Mouse (Mus musculus) limb, embryonic 11.5 days (tissue): Measurements from ENCODE around the gene Gm13212. TPM values are rescaled to one million over a fixed set of nuclear protein-coding genes. Genes with fewer than 3 reads are reported as not detected.
"Not testable (repeated sequence)": the region's sequence is repeated elsewhere in the genome, so short reads cannot be mapped to it uniquely, and the experiment has no call there.

Experiments used
- ATAC-seq: fragments of 200-750 bp; cut with Nextera tagmentation; 2 replicates; pipeline ENCODE4 v1.8.0; 2017; ENCODE audit warnings: low read depth; ENCODE audit not compliant: insufficient number of reproducible peaks, low FRiP score, low TSS enrichment
- DNase-seq: peaks from one replicate; pipeline ENCODE4 v3.0.0-alpha.2; 2015; ENCODE audit warnings: low spot score
- H3K27ac ChIP-seq: fragments of 300-500 bp; sonication (generic); replicated peaks from 2 replicates; pipeline ENCODE4 v1.5.1; 2014; ENCODE audit warnings: low read depth, mild to moderate bottlenecking, low read length
- H3K27me3 ChIP-seq: fragments of 300-500 bp; sonication (generic); 2 replicates; pipeline ENCODE4 v1.6.1; 2014; ENCODE audit warnings: mild to moderate bottlenecking, low read length, mixed read lengths; ENCODE audit not compliant: control insufficient read depth, insufficient read depth
- H3K36me3 ChIP-seq: fragments of 300-500 bp; sonication (generic); 2 replicates; pipeline ENCODE4 v1.6.1; 2014; ENCODE audit warnings: mild to moderate bottlenecking, low read length, moderate library complexity, mixed read lengths; ENCODE audit not compliant: control insufficient read depth, insufficient read depth
- H3K4me1 ChIP-seq: fragments of 300-500 bp; sonication (generic); 2 replicates; pipeline ENCODE4 v1.6.1; 2014; ENCODE audit warnings: low read length, mixed read lengths; ENCODE audit not compliant: control insufficient read depth, insufficient read depth
- H3K4me2 ChIP-seq: fragments of 300-500 bp; sonication (generic); 2 replicates; pipeline ENCODE4 v1.6.1; 2014; ENCODE audit warnings: low read depth, mild to moderate bottlenecking, moderate library complexity; ENCODE audit not compliant: severe bottlenecking
- H3K4me3 ChIP-seq: fragments of 300-500 bp; sonication (generic); 2 replicates; pipeline ENCODE4 v1.5.1; 2014; ENCODE audit warnings: low read depth, low read length
- H3K9ac ChIP-seq: fragments of 300-500 bp; sonication (generic); 2 replicates; pipeline ENCODE4 v1.6.1; 2014; ENCODE audit warnings: mild to moderate bottlenecking, low read length
- H3K9me3 ChIP-seq: fragments of 300-500 bp; sonication (generic); 2 replicates; pipeline ENCODE4 v1.6.1; 2016; ENCODE audit warnings: low read length; ENCODE audit not compliant: control insufficient read depth
- WGBS: fragments of 180-500 bp; shearing (Covaris S2); extraction: QIAGEN DNeasy Blood & Tissue Kit; methylation state at CpG from one replicate; pipeline ENCODE4 v1.1.7; 2014; 5-methylcytosine and 5-hydroxymethylcytosine counted together
- polyA plus RNA-seq: library from polyadenylated mRNA; unstranded; fragments of >200 nt; fragmentation: Nextera tagmentation; extraction: Ambion mirVana; gene quantifications from 2 replicates; pipeline ENCODE4 v1.2.1, GENCODE M21; 2014

The Gm13212 gene
- polyA plus RNA-seq, result 2.8 and 3.0 TPM in 2 replicates

DNA sequence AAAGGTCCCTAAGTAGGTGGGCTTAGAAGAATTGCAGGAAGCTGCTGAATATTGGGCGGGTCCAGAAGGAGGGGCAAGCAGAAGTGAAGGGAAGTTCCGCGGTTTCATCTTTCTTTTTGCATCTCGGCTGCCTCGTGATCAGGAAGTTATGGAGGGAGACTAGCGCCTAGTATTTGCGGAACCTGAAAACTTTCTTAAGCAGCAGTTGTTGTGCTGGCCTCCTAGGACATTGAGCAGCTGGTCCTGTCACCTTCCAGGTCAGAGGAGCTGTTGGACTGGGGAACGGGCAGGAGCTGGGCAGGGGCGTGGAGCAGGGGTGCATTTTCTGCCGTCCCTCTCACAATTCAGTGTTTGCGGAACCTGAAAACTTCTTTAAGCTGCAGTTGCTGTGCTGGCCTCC, at the start of gene Gm13212:
Gene Gm13212, plus strand, starts transcription at position 89 of the 400 bp plus-strand sequence.
- H3K27me3 ChIP-seq, result not testable (repeated sequence)
- peak; percentile 42 for DNase-seq

GRCm38 (mm10) chr4:145543861-145544260, 41.1 kb upstream of the Gm13212 start:
- not testable (repeated sequence) for H3K4me2 ChIP-seq, H3K27me3 ChIP-seq, H3K27ac ChIP-seq, H3K9me3 ChIP-seq, H3K4me3 ChIP-seq, DNase-seq, H3K4me1 ChIP-seq, H3K9ac ChIP-seq, ATAC-seq, H3K36me3 ChIP-seq
- 85% methylated on average over 5 of the region's 5 CpGs for WGBS

More for the DNA sequence above, at the start of gene Gm13212:
- Histone ChIP-seq H3K4me3 (peak within 1 kb of the TSS; percentile 16; the same call in 1 of the 2 replicates), H3K4me2 (peak within 1 kb of the TSS; percentile 28; the same call in 1 of the 2 replicates)
- H3K27ac ChIP-seq, H3K4me1 ChIP-seq, H3K9ac ChIP-seq, H3K9me3 ChIP-seq, H3K36me3 ChIP-seq: not testable (repeated sequence)
- WGBS, result 13% methylated on average over 11 of the region's 11 CpGs
- peak; percentile 63; the same call in 1 of the 2 replicates for ATAC-seq

- H3K4me1 ChIP-seq, H3K9ac ChIP-seq, H3K27ac ChIP-seq, DNase-seq, H3K27me3 ChIP-seq, H3K36me3 ChIP-seq, H3K4me3 ChIP-seq, H3K9me3 ChIP-seq, ATAC-seq, H3K4me2 ChIP-seq: not testable (repeated sequence)
- 28% methylated on average over 2 of the region's 2 CpGs for WGBS
These were observed 39.9 kb upstream of the Gm13212 start for GRCm38 (mm10) chr4:145545106-145545505.

GRCm38 (mm10) chr4:145545734-145546349, 39.1 kb upstream of the Gm13212 start:
- peak; percentile 39; the same call in 1 of the 2 replicates for ATAC-seq
- H3K9ac ChIP-seq, H3K4me1 ChIP-seq, H3K27ac ChIP-seq, H3K4me2 ChIP-seq, H3K27me3 ChIP-seq, DNase-seq, H3K4me3 ChIP-seq, H3K36me3 ChIP-seq, H3K9me3 ChIP-seq: not testable (repeated sequence)
- WGBS, result 81% methylated on average over 6 of the region's 6 CpGs

DNA sequence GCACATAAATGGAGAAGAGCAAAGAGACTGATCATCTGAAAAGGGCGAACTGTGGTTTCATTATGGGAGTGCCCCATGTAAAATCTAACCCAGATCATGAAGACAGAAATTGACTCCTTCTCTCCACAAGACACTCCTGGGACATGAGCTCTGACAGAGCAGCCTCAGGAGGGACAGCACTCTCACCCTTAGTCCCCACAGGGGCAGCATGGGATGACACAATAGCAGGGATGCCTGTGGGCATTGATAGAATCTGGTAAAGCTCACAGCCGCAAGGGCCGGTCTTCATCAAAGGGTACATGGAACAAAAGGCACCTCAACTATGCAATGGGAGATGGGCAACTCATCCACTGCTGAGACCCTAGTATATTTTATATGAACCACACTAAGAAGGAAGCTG, 38.5 kb upstream of the Gm13212 start:
- H3K4me2 ChIP-seq, H3K4me3 ChIP-seq, H3K27me3 ChIP-seq, DNase-seq, H3K27ac ChIP-seq, H3K9ac ChIP-seq, H3K4me1 ChIP-seq, H3K9me3 ChIP-seq, H3K36me3 ChIP-seq: not testable (repeated sequence)
- ATAC-seq, result 0 out of 2 replicates have a peak, but pooled peaks have one; percentile 62
- 91% methylated on average over 3 of the region's 3 CpGs for WGBS

GRCm38 (mm10) chr4:145556680-145557079, 28.3 kb upstream of the Gm13212 start:
- Histone ChIP-seq H3K27ac (no peak overlapping the region), H3K36me3 (no peaks in the 10 kb centered on the region), H3K4me3 (no peak overlapping the region), H3K4me1 (no peaks in the 10 kb centered on the region), H3K4me2 (no peak overlapping the region), H3K9ac (no peak overlapping the region), H3K9me3 (peaks cover 3% of the 10 kb centered on the region; the same call in 1 of the 2 replicates), H3K27me3 (no peaks in the 10 kb centered on the region)
- WGBS, result 85% methylated on average over 1 of the region's 1 CpGs
- DNase-seq (no peak), ATAC-seq (no peak)

GRCm38 (mm10) chr4:145559505-145560099, 25.4 kb upstream of the Gm13212 start:
- H3K9me3 ChIP-seq, result peaks cover 3% of the 10 kb centered on the region; the same call in 1 of the 2 replicates
- DNase-seq (no peak), ATAC-seq (no peak)
- no peak overlapping the region for H3K9ac ChIP-seq
- no peaks in the 10 kb centered on the region for H3K36me3 ChIP-seq
- no peaks in the 10 kb centered on the region for H3K4me1 ChIP-seq
- no peak overlapping the region for H3K27ac ChIP-seq
- H3K4me2 ChIP-seq, result no peak overlapping the region
- WGBS, result 38% methylated on average over 3 of the region's 3 CpGs
- no peak overlapping the region for H3K4me3 ChIP-seq
- no peaks in the 10 kb centered on the region for H3K27me3 ChIP-seq

- Histone ChIP-seq H3K4me1 (no peaks in the 10 kb centered on the region), H3K27me3 (no peaks in the 10 kb centered on the region), H3K27ac (no peak overlapping the region), H3K4me3 (no peak overlapping the region), H3K36me3 (no peaks in the 10 kb centered on the region), H3K9me3 (peaks cover 3% of the 10 kb centered on the region; the same call in 1 of the 2 replicates), H3K4me2 (no peak overlapping the region), H3K9ac (no peak overlapping the region)
- 74% methylated on average over 3 of the region's 3 CpGs for WGBS
- no peak for DNase-seq
- no peak for ATAC-seq
These were observed 20.7 kb upstream of the Gm13212 start for GRCm38 (mm10) chr4:145564111-145564821.
